Mouse (Mus musculus) small intestine, adult 2 months (tissue): ENCODE results near the gene Klf9. TPM values are rescaled to one million over a fixed set of nuclear protein-coding genes. Genes with fewer than 3 reads are reported as not detected.

Source experiments
- H3K27ac ChIP-seq: fragments of 200-500 bp; 2 replicates; pipeline ENCODE4 v1.5.1; 2012; ENCODE audit warnings: low read depth, low read length, control low read depth, inconsistent platforms; ENCODE audit not compliant: insufficient read depth
- H3K27me3 ChIP-seq: fragments of 200-500 bp; 2 replicates; pipeline ENCODE4 v1.6.1; 2012; ENCODE audit warnings: mild to moderate bottlenecking, moderate library complexity, low read length, inconsistent platforms; ENCODE audit not compliant: control insufficient read depth, insufficient read depth
- H3K36me3 ChIP-seq: fragments of 200-500 bp; 2 replicates; pipeline ENCODE4 v1.6.1; 2012; ENCODE audit warnings: mild to moderate bottlenecking, low read length, control low read depth, inconsistent platforms; ENCODE audit not compliant: control insufficient read depth, insufficient read depth
- H3K4me1 ChIP-seq: fragments of 200-500 bp; 2 replicates; pipeline ENCODE4 v1.6.1; 2012; ENCODE audit warnings: low read length, inconsistent platforms, mixed read lengths; ENCODE audit not compliant: control insufficient read depth, insufficient read depth, insufficient read length
- H3K4me3 ChIP-seq: fragments of 200-500 bp; 2 replicates; pipeline ENCODE4 v1.5.1; 2012; ENCODE audit warnings: low read depth, mild to moderate bottlenecking, control low read depth, inconsistent platforms, low read length, moderate library complexity
- CTCF ChIP-seq: fragments of 200-500 bp; IDR thresholded peaks from 2 replicates; pipeline ENCODE4 v1.5.1; 2012; ENCODE audit warnings: low read depth, mild to moderate bottlenecking, control low read depth, inconsistent platforms, low read length, moderate library complexity, mixed read lengths; ENCODE audit not compliant: insufficient replicate concordance, insufficient read length; ENCODE audit errors: extremely low read depth
- POLR2A ChIP-seq: fragments of 200-500 bp; IDR thresholded peaks from 2 replicates; pipeline ENCODE4 v1.6.1; 2012; ENCODE audit warnings: low read depth, mild to moderate bottlenecking, control low read depth, inconsistent platforms, low read length, moderate library complexity
- WGBS: fragments of 180-500 bp; shearing (Covaris S2); methylation state at CpG from one replicate; pipeline ENCODE4 v1.1.7; 2018; 5-methylcytosine and 5-hydroxymethylcytosine counted together
- polyA plus RNA-seq: library from polyadenylated mRNA; depleted of rRNA; stranded (reverse); fragments of >200 nt; gene quantifications from 2 replicates; pipeline ENCODE4 v1.2.3, GENCODE M21; 2012; rRNA removed

The Klf9 gene
- 9.6 and 16.2 TPM in 2 replicates for polyA plus RNA-seq

DNA sequence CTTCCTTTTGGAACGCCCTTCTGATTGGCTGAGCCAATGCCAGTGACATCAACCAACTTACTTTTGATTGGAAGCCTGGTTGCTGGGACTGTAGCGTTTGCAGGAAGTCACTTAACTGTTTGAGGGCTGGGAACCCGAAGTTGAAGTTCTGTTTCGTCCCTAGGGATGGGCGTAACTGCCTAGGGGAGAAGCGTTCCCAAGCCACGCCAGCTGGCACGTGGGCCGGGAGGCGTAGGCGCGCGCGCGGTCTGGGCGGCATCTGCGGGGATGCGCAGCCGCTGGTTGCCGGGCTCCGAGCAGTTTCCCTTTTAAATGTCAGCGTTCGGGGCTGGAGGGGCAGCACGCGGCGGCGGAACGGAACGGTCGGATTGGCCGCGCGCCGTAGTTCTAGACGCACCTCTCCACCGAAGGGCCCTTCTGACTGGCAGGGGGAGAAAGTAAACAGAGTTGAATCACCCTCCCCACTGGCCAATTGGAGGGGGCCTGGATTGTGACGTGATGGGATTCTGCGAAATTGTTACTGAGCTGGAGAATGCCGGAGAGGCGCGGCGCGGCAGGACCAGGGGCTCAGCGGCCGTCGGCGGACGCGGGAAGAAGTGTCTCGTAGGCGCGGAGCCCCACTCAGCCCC, at the start of gene Klf9:
TSS of gene Klf9 (plus strand) at position 538 of the 629 bp plus-strand sequence.
- Histone ChIP-seq H3K27ac (peak within 1 kb of the TSS; percentile 99), H3K4me3 (peak within 1 kb of the TSS; percentile 91), H3K36me3 (no peaks in the 10 kb centered on the region), H3K27me3 (no peaks in the 10 kb centered on the region), H3K4me1 (peaks cover 8% of the 10 kb centered on the region; the same call in 1 of the 2 replicates)
- under 1% methylated on average over 52 of the region's 52 CpGs for WGBS
- TF ChIP-seq POLR2A (peak; percentile 97), CTCF (no peak)

GRCm38 (mm10) chr19:23091586-23091985, 49.4 kb upstream of the Klf9 start:
- no peaks in the 10 kb centered on the region for H3K36me3 ChIP-seq
- H3K4me1 ChIP-seq = no peaks in the 10 kb centered on the region
- H3K27ac ChIP-seq = no peak overlapping the region
- no peaks in the 10 kb centered on the region for H3K27me3 ChIP-seq
- no peak overlapping the region for H3K4me3 ChIP-seq
- TF ChIP-seq POLR2A (no peak), CTCF (no peak)
- 79% methylated on average over 4 of the region's 4 CpGs for WGBS

DNA sequence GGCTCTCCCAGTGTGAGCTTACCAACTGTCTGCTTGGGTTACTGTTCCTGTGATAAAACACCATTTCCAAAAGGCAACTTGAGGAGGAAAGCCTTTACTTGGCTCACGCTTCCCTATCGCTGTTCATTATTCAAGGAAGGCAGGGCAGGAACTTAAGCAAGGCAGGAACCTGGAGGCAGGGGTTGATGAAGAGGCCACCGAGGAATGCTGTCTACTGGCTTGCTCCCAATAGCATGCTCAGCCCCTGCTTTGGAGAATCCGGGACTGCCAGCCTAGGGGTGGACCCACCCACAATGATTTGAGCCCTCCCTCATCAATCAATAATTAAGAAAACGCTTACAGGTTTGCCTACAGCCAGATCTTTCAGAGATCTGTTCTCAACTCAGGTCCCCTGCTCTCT, 47.5 kb upstream of the Klf9 start:
- 76% methylated on average over 5 of the region's 5 CpGs for WGBS
- Histone ChIP-seq H3K36me3 (no peaks in the 10 kb centered on the region), H3K27me3 (no peaks in the 10 kb centered on the region), H3K27ac (no peak overlapping the region), H3K4me1 (no peaks in the 10 kb centered on the region), H3K4me3 (no peak overlapping the region)
- TF ChIP-seq POLR2A = no peak
- TF ChIP-seq CTCF = no peak

DNA sequence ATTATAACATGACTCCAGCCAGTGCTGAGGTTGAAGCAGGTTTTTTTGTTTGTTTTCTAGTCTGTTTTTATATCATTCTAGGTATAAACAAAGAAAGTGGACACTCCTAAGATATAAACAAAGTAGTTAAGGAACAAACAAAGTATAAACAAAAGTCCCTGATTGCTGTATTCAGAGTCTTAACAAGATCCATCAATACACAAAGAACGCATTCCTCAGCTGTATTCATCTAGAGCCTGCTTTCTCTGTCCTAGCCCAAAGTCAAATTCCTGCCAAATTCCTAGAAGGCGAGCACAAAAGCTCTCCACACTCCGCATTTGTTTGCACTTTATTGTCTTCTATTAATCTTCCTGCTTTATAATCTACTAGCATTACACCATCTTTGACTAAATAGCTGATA, 46.1 kb upstream of the Klf9 start:
- Histone ChIP-seq H3K27ac (no peak overlapping the region), H3K4me1 (no peaks in the 10 kb centered on the region), H3K27me3 (no peaks in the 10 kb centered on the region), H3K36me3 (no peaks in the 10 kb centered on the region), H3K4me3 (no peak overlapping the region)
- TF ChIP-seq POLR2A = no peak
- no peak for TF ChIP-seq CTCF
- WGBS = 60% methylated on average over 3 of the region's 3 CpGs

- 84% methylated on average over 5 of the region's 5 CpGs for WGBS
- Histone ChIP-seq H3K4me1 (no peaks in the 10 kb centered on the region), H3K36me3 (no peaks in the 10 kb centered on the region), H3K4me3 (no peak overlapping the region), H3K27me3 (no peaks in the 10 kb centered on the region), H3K27ac (no peak overlapping the region)
- TF ChIP-seq POLR2A = no peak
- no peak for TF ChIP-seq CTCF
Measured at GRCm38 (mm10) chr19:23106859-23107258, 34.2 kb upstream of the Klf9 start.

DNA sequence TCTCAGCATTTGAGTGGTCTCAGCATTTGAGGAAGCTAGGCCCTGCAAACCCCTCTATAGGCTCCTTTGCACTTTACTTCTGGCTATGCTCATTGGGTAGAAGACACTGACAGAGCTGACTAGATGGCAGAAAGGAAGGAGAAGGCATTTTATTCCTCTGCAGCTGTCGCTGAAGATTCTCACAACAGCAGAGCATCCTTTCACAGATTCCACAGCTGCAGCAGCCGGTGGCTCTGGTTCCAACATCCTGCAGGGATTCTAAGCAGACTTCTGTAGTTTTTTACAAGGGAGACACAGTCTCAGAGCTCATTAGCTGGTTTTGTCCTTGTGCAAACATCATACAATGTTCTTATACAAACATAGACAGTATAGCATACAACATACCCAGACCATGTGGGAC, 33.7 kb upstream of the Klf9 start:
- Histone ChIP-seq H3K27me3 (no peaks in the 10 kb centered on the region), H3K36me3 (no peaks in the 10 kb centered on the region), H3K27ac (no peak overlapping the region), H3K4me3 (no peak overlapping the region), H3K4me1 (no peaks in the 10 kb centered on the region)
- TF ChIP-seq CTCF = no peak
- no peak for TF ChIP-seq POLR2A
- WGBS = 77% methylated on average over 2 of the region's 2 CpGs

GRCm38 (mm10) chr19:23121875-23122274, 19.2 kb upstream of the Klf9 start:
- TF ChIP-seq CTCF (no peak), POLR2A (no peak)
- Histone ChIP-seq H3K4me3 (no peak overlapping the region), H3K4me1 (peaks cover 5% of the 10 kb centered on the region; the same call in 1 of the 2 replicates), H3K27me3 (no peaks in the 10 kb centered on the region), H3K36me3 (no peaks in the 10 kb centered on the region), H3K27ac (no peak overlapping the region)
- 57% methylated on average over 10 of the region's 10 CpGs for WGBS

- Histone ChIP-seq H3K4me1 (peaks cover 5% of the 10 kb centered on the region; the same call in 1 of the 2 replicates), H3K4me3 (no peak overlapping the region), H3K36me3 (no peaks in the 10 kb centered on the region), H3K27ac (no peak overlapping the region), H3K27me3 (no peaks in the 10 kb centered on the region)
- 93% methylated on average over 7 of the region's 7 CpGs for WGBS
- no peak for TF ChIP-seq CTCF
- no peak for TF ChIP-seq POLR2A
Measured at GRCm38 (mm10) chr19:23124023-23124550, 16.9 kb upstream of the Klf9 start.
